Mouse (Mus musculus): ENCODE measurements around the gene Olfr523. TPM values are rescaled to one million over a fixed set of nuclear protein-coding genes. Genes with fewer than 3 reads are reported as not detected.

Olfr523 gene
- not detected in 2 replicates for polyA plus RNA-seq (2012)

DNA sequence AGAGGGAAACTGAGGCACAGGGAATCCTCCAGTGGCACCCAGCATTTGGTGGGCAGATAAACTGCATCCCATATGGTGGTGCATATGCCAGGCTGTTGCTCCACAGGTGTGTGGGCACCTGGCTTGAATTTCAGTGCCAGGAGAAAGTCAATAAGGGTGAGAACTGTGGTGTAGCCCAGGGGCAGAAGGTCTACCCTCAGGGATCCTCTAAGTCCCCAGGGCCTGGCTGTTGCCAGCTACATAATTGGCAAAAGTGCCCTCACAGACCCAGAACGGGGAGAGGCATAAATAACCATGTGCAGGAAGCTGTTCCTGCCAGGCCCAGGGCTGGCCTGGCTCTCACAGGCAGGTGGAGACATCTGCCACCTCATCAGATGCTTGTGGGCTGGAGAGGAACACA is at the start of gene Olfr523:
Gene Olfr523, plus strand, starts transcription at position 282 of the 400 bp plus-strand sequence.

DNA sequence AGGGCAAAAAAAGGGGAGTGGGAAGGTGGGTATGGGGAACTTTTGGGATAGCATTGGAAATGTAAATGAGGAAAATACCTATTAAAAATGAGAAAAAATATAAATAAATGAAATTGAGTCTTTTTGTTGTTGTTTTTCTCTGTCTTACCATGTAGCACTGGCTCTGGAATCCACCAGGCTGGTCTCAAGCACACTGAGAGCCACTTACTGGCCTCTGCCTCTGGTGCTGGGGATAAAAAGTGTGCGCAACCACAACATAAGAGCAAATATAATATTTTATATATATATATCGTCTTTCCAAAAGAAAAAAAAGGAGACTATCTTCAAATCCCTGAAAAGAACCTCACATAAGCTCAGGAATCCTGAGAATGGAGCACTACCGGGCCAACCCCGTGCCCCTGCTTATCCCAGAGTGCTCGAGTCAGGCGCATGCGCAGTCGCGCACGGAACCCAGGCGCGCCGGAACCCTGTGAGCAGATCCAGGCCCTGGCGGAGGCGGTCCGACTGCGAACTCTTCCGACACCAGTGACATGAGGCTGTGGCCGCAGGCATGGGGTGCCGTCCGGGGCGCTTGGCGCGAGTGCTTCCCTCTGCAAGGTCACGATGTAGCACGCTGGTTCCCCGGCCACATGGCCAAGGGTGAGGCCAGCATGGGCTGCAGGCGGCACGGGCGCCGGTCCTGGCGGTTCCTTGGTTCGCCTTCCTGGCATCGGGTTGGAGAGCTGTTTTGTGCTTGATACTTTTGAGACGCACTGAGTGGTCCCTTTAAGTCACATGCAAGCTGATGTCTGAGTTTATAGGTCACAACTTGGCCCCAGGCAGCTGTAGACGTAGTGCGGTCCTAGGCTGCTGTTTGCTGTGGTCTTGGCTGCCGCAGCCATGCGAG is 35.6 kb upstream of the Olfr523 start, which contains the start of gene Mtg1:
Gene Mtg1, plus strand, starts transcription at position 430 of the 886 bp plus-strand sequence.

DNA sequence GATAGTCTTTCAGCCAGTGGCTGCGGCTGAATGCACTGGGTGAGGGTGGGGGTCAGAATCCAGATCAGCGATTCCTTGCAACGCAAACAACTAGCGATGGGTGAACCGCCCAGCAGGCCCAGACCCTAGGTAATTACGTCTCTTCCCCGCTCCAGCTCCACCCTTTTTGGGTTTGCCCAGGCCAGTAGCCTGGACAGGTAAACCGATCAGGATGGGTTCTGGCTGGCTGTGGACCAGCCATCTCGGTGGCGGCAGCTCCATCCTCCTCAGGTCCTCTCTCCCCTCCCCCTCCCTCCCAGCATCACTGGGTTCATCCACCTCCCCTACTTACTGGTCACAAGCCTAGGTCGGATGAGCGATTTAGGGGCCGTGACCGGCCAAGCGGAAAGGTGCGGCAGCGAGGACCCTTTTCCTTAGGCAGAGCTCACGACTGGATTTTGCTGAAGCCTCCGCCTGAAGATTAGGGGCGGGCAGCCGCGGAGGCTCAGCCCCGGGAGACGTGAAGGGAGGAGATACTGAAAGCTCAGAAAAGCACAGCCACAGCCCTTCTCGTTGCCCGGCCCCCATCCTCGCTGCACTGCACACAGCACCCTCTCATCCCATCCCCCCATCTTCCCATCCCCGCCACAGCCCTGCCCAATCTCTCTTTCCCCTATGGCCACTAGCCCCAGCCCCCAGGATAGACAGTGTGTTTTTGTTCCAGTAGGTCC is 18.6 kb upstream of the Olfr523 start, which contains the start of gene Sprn:
Gene Sprn, minus strand, starts transcription at position 660 of the 710 bp plus-strand sequence.

DNA sequence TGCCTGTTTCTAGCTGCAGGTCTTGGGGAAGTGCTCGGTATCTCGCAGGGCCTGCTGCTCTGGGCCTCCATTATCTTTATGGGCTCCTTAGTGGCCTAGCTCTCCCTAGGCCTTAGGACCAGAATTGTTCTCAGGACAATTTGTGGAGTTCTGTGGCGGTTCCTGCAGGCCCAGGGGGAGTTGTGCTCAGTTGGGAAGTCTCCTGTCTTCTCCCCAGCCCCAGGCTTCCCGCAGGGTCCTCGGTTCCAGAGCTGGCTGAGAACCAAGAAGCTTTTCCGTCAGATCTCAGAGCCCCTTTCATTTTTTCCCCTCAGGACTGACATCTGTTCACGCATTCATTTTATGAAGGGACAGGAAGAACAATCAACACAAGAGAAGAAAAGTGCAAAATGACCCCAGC is 8.4 kb upstream of the Olfr523 start, which contains the start of gene Olfr522:
Gene Olfr522, minus strand, starts transcription at position 101 of the 400 bp plus-strand sequence.

DNA sequence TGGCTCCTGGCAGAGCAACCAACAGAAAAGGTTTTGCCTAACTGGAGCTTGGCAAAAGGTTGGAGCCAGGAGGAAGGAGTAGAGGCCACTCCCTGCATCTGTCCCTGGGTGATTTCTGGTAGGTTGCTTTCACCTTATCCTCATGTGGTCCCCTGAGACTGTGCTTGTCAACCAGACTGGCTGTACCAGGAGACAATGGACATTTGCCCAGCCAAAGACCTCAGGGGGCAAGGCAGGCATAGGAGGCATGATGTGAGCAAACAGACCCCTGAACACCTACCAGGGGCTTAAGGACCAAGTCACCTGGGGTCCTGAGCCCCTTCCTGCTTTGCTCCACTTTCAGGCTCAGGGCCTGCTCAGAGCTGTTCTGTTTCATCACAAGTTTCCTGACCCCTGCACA is 32.8 kb downstream of the Olfr523 start, which contains the start of gene Olfr524:
Gene Olfr524, minus strand, starts transcription at position 101 of the 400 bp plus-strand sequence.

DNA sequence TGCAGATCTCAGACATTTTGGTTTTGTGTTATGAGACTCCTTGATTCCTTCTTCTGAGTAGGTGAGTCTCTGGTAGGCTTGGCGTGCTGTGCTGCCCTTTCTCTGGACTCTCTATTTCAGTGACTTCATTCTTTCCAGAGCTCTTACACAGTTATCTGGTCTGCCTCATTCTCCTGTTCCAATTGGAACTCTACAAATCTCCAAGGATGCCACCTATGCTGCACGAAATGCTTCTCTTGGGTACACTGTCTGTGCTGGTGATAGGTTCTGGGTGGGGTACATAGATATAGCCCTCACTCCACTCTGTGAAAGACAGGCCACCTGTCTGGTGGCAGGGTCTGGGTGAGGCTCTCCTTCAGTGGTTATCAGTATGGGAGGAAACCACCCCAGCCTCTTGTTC is 45.0 kb downstream of the Olfr523 start, which contains the start of gene Cd163l1:
Gene Cd163l1, plus strand, starts transcription at position 301 of the 400 bp plus-strand sequence.

Other genes with a start within 250 kb of the Olfr523 start
- gene Utf1, start 229.4 kb upstream of the Olfr523 start, polyA plus RNA-seq (2012): 1.00 and 1.1 TPM in 2 replicates
- 0.28 and 0.29 TPM in 2 replicates for gene 6430531B16Rik, start 194.5 kb upstream of the Olfr523 start, polyA plus RNA-seq (2012)
- gene Adam8, start 180.7 kb upstream of the Olfr523 start, polyA plus RNA-seq (2012): 3.1 and 7.5 TPM in 2 replicates
- gene Zfp511, start 136.8 kb upstream of the Olfr523 start, polyA plus RNA-seq (2012): 19.1 and 20.0 TPM in 2 replicates
- gene Tubgcp2, start 136.5 kb upstream of the Olfr523 start, polyA plus RNA-seq (2012): 8.3 and 8.4 TPM in 2 replicates
- not detected in 2 replicates for gene Msx3, start 124.1 kb upstream of the Olfr523 start, polyA plus RNA-seq (2012)
- 0.05 and 0.50 TPM in 2 replicates for gene Caly, start 90.7 kb upstream of the Olfr523 start, polyA plus RNA-seq (2012)
- not detected in 2 replicates for gene Prap1, start 79.8 kb upstream of the Olfr523 start, polyA plus RNA-seq (2012)
- 14.6 and 16.2 TPM in 2 replicates for gene Fuom, start 70.8 kb upstream of the Olfr523 start, polyA plus RNA-seq (2012)
- 6.8 and 8.3 TPM in 2 replicates for gene Paox, start 57.4 kb upstream of the Olfr523 start, polyA plus RNA-seq (2012)
- gene Echs1, start 56.7 kb upstream of the Olfr523 start, polyA plus RNA-seq (2012): 7.4 and 8.2 TPM in 2 replicates
- gene Mtg1, start 35.7 kb upstream of the Olfr523 start, polyA plus RNA-seq (2012): 4.8 and 6.7 TPM in 2 replicates
- gene Sprn, start 18.3 kb upstream of the Olfr523 start, polyA plus RNA-seq (2012): not detected in 2 replicates
- not detected in 2 replicates for gene Olfr522, start 8.5 kb upstream of the Olfr523 start, polyA plus RNA-seq (2012)
- gene Olfr524, start 32.7 kb downstream of the Olfr523 start, polyA plus RNA-seq (2012): 0.02 TPM in 1 of 2 replicates, not detected in the other
- 0.18 TPM in 1 of 2 replicates, not detected in the other for gene Cd163l1, start 45.0 kb downstream of the Olfr523 start, polyA plus RNA-seq (2012)
- gene 5830411N06Rik, start 74.1 kb downstream of the Olfr523 start, polyA plus RNA-seq (2012): not detected in 2 replicates
- not detected in 2 replicates for gene Olfr525, start 147.6 kb downstream of the Olfr523 start, polyA plus RNA-seq (2012)
- gene Olfr527, start 160.8 kb downstream of the Olfr523 start, polyA plus RNA-seq (2012): not detected in 2 replicates
- not detected in 2 replicates for gene Olfr60, start 188.5 kb downstream of the Olfr523 start, polyA plus RNA-seq (2012)
- not detected in 2 replicates for gene Olfr530, start 203.1 kb downstream of the Olfr523 start, polyA plus RNA-seq (2012)
- not detected in 2 replicates for gene Olfr531, start 229.7 kb downstream of the Olfr523 start, polyA plus RNA-seq (2012)
- not detected in 2 replicates for gene Olfr532, start 248.4 kb downstream of the Olfr523 start, polyA plus RNA-seq (2012)

All from megakaryocyte-erythroid progenitor cell, adult 5 weeks (primary cell).